Mouse (Mus musculus): ENCODE data around the gene Syf2.
A peak's percentile ranks its signal among the peaks of the same experiment; 100 is the strongest.
"Not testable (repeated sequence)": the region's sequence is repeated elsewhere in the genome, so short reads cannot be mapped to it uniquely, and the experiment has no call there.

Gene Syf2

DNA sequence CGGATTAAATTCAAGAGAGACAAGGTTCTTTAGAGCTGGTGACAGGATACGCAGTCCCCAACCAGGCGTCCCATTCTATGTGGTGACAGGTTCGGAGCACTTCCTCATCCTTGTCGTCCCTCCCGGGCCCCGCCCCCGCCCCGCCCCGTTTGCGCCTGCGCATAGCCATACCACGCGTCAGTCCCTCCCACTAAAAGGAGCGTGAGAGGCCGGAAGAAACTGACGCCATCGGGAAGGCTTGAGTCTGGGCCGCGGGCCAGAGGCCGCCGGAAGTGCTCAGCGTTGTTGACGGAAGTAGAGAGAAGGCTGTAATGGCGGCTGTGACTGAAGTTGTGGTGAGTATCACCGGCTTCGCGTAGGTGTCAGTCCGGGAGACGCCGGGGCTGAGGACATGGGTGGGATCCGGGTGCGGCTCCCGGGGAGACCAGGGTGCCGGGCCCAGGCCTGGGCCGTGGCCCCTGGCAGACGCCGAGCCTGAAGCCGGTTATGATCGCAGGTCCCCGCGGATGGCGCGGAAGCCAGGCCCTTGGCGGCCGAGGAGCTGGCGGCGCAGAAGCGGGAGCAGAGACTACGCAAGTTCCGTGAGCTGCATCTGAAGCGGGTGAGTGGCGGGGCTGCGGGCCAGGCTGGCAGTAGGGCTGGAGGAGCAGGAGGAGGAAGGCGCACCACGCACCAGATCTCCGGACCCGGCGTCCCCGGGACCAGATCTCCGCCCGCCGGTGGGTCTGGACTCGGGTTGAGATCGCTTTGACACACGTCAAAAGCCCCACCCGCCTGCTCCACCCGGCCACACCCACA, at the start of gene Syf2:
Syf2 (plus strand) TSS at position 215 of the 798 bp plus-strand sequence.
- peak; percentile 98 for DNase-seq

DNA sequence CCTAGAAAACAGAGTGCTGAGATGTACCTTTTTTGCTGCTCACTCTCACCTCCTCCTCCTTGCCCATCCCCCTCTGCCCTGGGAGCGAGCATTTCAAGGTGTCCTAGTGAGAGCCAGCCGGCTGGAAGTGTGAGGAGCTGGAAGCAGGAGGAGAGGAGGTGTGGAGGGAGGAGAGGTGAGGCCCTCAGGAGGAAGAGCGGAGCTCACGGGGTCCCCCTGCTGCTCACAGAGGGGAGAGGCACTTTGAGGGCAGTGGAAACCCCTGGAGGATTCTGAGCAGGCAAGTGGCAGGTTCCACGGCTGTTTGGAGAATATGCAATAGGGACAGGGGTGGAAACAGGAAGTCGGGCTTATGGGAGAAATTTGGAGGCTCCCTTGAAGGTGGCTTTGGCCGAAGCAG, 47.4 kb upstream of the Syf2 start:
- DNase-seq: peak; percentile 59

DNA sequence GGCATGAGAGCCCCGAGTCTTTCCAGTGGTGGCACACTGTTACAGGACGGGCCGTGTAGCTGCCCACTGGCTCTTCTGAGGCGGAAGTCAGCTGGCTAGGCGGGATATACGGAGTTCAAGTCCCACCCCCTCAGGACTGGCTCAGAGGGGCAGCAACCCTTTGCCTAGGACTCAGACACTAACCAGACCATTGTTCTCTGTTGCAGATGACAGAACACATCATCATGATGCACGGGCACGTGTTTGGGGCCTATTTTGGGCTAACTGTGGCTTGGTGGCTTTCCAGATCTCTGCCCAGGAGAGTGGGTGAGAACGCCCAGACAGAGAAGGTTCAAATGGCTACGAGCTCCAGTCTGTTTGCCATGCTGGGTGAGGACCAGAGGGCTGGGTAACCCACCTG, 46.9 kb upstream of the Syf2 start:
- no peak for DNase-seq

DNA sequence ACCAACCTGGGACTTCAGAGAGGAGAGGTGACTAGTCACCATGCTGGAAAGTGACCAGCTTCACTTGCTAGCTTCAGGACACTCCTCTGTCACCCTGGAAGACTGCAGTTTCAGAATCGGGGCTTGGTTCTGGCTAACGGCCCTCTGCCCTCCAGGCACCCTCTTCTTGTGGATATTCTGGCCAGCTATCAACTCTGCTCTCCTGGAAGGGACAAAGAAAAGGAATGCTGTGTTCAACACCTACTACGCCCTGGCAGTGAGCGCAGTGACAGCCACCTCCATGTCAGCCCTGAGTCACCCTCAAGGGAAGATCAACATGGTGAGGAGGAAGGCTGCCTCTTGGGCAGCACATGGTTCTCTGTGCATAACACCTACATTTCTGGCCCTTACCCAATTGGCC, 46.3 kb upstream of the Syf2 start:
- no peak for DNase-seq

DNA sequence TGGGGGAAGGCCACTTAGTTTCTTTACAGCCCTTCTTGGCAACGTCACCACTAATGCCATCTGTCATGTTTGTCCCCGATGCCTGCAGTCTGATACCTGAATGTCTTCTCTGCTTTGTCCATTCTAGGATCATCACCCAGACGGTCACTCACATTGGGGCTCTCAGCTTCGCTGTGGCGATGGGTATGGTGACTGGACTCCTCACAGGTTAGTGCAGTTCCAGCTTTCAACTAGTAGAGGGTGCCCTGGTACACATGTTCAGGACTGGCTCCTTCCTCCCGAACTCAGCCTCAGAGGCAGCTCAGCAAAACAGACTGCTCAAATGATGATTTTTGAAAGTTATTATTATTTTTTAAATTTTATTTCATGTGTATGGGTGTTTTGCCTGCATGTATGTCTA, 38.6 kb upstream of the Syf2 start:
- no peak for DNase-seq

DNA sequence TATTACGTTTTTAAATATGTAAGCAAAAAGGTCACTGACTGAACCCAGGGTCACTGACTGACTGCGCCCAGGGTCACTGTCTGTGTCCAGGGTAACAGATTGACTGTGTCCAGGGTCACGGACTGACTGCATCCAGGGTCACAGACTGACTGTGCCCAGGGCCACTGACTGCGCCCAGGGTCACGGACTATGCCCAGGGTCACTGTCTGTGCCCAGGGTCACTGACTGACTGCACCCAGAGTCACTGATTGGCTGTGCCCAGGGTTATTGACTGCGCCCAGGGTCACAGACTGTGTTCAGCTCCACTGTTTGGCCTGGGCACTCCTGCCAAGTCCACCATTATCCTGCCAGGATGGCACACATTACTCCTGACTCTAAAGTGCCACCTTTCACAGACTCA, 33.4 kb upstream of the Syf2 start:
- DNase-seq: no peak

DNA sequence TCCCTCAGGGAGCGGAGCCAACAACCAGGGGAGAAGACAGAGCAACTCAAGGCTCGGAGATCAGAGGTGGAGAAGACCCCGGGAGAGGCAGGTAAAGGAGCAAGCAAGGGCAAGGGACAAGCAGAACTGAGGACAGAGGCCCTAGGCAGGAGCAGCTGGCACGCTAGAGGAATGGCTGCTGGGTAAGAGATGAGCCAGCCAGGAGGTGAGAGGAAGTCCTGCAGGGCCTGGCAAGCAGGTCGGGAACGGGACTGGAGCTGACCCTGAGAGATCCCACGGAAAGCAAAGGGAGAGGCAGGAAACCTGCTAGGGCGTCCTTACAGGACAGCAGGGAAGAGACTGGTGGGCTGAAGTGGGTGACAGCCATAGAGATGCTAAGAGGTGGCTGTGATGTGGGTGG, 29.6 kb upstream of the Syf2 start:
- DNase-seq: no peak

DNA sequence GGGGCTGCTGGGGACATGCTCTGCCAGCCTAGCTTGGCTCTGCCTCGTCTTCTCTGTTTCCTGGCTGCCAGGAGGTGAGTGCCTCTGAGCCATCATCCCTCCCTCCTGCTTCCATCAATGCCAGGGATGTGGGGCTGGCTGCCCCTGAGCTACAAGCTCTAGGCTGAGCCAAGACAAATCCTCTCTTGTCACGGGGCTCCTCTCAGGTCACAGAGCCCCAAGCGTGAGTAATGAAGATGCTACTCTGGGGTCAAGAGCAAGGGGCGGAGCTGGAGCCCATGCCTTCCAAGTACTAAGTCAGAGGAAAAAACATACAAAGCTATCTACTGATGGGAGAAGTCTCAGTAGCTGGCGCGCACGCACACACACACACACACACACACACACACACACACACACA, 27.7 kb upstream of the Syf2 start:
- DNase-seq: no peak

DNA sequence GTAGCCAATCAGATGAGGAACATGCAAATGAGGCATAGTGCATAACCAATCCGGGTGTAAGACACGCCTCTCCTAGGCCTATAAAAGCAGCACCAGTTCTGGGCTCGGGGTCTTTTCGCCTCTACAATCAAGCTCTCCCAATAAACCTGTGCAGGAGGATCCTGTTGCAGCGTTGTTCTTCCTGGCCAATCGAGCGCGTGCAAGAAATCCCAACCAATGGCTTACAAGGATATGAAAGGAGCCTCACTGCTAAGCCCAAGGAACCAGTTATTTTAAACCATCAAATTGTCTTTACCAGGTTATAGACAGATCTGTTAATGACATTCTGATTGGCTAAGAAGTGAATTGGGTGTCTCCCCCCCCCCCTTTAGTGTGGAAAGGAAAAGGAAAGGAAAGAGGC, 19.3 kb upstream of the Syf2 start:
- not testable (repeated sequence) for DNase-seq

DNA sequence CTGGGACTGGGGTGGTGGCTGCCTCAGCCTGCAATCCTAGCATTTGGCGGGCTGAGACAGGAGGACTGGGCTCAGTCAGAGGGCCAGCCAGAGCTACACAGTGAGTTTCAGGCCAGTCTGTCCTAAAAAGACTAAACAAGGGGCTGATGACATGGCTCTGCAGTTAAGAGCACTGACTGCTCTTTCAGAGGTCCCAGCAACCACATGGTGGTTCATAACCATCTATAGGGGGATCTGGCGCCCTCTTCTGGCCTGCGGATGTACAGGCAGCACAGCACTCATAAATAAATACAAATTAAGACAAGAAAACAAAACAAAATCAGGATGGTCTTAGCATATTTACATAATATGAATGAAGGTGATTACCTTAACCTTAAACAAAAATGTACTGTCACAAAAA, 17.3 kb upstream of the Syf2 start:
- DNase-seq: peak; percentile 83

DNA sequence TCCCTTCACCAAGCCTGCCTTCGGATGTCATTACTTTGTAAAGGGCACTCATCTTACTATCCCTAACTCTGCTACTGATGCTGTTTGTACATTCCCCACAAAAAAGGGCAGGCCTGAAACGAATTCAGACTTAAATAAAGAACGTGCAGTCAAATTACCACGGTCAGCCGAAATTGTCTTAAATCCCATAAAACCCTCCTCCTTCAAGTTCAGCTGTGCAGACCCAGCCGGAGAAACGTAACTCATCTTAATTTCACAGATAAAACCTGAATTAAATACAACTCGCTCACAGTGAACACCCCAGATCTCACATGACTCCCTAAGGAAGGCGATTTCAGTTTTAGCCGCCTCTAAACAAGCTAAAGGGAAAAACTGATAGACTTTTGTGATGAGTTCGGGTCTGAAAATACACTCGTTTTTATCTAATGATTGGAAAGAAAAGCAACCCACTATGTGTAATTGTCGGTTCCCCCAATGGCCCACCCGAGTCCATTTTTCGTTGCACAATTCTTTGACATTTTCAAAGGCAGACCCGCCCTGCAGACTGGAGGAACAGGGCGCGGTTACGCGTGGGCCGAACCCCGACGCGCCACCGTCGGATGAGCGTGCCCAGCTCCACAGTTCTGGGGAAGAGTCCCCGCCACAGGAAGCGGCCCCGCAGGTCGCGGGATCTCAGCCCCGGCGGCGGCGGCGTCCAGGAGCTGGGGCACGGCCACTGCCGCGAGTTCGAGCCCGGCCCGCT, 16.4 kb upstream of the Syf2 start:
- DNase-seq: no peak

DNA sequence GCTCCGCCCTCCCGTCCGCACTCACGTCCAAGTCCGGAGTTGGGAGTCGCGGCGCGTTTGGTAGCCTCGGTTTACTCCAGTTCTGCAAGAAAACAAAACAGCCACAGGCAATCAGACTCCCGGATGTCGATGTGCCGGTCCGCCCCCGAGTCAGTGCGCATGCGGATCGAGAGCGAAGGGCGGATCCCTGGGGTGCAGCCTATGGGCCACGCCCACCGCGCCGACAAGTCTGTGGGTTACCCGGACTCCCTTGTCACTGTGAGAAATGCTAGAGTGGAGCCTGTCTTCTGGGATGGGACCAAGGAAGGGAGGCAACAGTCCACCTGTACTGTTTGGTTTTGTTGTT, 15.9 kb upstream of the Syf2 start, which contains the start of gene Tmem50a:
Tmem50a (minus strand) TSS at position 161 of the 346 bp plus-strand sequence.
- peak; percentile 96 for DNase-seq

DNA sequence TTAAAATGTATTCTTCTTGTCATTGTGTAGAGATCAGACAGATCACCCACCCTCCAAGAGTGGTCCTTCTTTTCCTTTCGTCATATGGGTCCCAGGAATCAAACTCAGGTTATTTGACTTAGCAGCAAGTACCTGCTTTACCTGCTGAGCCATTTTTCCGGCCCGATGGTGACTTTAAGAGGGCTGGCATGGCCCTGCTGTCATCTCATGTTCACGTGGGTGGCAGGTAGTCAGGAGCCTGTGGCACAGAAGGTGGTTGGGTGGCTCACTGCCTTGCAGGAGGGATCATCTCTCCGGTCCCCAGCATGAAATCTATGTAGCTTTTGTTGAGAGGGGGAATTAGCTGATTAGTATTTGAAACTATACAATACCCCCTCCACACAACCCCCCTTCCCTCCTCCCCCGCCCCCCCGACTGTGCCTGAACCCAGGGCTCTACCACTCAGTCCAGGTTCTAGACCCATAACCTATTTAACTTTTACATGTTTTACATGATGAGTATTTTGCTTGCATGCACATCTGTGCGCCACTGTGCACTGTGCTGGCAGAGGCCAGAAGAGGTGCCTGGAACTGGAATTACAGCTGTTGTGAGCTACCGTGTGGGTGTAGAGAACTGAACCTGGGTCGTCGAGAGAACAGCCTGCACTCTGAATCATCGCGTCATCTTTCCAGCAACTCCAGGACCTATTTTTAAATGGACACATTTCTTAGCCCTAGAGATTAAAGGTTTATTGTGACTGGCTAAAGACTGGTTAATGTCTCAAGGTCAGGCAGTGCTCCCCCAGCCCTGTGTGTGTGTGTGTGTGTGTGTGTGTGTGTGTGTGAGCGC, 15.3 kb upstream of the Syf2 start:
- no peak for DNase-seq

DNA sequence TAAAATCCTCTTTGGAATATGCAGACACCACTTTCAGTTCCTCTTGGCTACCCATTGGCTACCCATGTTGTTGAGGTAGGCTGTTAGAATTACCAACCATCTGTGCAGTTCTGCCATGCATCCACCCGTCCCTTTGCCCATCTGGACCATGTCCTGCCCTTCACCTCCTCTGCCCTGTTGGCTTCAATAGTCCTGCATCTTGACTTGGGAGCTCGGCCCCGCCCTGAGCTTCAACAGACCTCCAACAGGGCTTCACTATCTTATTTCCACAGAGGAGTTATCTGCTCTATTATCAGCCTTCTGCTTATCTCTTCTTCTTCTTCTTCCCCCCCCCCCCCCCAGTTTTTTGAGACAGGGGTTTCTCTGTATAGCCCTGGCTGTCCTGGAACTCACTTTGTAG, 13.5 kb upstream of the Syf2 start:
- no peak for DNase-seq

DNA sequence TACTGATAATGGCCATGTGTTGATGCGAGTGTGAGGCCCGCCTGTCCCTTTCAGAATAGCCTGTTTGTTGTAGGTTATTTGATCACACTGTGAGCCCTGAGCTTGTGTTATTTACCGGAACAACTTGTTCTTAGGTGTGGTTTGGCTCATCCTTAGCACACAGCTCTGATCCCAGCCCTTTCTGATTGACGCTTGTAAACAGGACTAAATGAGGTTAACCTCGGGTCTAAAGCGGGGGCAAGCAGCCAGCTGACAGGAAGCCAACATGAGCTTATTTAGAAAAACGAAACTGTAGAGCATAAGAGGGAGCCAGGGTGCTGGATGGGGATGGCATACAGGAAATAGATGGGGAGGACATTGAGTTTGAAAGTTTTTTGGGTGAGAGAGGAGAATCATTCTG, 12.3 kb upstream of the Syf2 start:
- DNase-seq: no peak

DNA sequence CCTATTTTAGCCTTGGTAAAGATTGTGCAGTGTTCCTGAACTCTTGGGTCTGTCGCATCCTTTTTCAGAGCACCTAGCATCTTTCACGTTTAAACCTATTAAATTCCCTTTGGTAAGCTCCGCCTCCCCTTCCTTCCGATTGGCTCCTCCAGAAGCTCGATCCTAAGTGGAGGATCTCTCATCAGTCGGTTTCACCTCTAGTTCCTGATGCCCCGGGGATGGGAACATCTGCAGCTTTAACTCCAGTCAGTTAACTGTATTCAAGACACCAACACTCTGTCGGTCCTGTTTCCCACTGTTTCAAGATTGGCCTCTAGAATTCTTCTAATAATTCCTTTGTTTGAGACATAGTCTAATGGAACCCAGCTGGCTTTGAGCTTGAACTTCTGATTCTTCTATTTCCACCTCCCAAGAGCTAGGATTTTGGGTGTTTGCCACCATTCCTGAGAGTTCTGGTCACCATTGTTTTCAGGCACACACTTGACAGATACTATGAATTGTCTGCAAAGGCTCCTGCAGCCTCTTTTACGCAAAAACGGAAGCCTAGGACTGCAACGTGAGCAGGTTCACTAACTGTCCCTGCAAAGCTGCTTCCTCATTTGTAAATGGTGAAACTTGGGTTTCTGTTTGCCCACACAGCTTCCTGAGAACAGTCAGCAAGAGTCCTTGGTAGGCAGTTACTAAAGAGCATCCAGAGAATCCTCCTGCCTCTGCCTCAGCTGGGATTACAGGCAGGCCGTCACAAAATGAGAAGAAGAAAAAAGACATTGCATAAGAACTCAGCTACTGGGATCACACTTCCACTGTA, 10.8 kb upstream of the Syf2 start:
- DNase-seq: no peak

DNA sequence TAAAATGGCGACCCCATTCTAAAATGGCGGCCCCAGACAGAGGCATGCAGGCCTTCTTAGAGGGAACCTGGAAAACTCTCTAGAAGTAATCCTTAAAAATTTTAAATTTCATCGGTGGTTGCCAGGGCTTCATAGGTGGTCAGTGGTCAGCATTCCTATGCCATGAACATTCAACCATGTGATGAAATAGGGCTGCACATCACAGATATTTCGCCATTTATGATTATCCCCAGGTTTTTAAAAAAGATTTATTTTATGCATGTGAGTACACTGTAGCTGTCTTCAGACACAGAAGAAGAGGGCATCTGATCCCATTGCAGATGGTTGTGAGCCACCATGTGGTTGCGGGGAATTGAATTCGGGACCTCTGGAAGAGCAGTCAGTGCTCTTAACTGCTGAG, 10.1 kb upstream of the Syf2 start:
- no peak for DNase-seq

DNA sequence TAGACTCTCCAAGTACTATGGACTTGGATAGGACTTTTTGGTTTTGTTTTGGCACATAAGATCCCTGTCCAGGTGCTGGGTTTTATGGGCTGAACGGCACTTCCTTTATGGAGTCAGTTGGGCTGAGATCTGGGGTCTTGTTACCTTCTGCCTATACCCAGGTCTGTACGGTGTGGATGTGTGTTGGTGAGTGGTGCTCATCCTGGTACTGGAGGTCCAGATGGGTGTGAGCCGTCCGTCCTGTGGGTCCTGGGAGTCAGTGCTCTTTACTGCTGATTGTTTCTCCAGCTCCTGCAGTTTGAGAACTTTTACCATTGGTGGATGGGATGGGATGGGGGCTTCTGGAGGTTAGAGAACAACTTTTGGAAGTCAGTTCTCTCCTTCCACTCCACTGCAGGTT, 9.0 kb upstream of the Syf2 start:
- no peak for DNase-seq

DNA sequence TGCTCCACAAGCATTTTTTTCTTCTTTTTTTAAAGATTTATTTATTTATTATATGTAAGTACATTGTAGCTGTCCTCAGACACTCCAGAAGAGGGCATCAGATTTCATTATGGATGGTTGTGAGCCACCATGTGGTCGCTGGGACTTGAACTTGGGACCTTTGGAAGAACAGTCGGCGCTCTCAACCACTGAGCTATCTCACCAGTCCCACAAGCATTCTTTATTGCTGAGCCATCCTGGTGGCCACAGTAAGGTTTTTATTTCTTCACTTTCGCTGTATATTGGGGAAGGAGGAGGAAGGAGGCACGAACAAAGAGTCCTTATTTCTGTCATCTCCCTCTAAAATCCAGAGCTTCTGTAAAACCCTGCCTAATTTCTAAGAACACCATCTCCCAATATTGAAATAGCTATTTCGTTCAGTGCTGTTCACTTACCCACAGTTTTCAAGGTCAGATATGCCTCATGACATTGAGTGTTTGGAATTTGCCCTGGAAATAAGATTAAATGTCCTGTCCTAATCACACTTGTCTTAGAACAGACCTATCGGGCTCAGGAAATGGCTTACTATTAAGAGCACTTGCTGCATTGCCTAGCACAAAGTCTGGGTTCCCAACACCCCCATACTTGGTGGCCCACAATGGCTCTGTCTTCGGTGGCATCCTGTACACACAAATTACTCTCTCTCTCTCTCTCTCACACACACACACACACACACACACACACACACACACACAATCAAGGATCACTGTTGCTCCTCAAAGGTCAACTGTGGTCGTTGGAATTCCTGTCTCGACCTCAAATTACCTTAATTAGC, 8.4 kb upstream of the Syf2 start:
- DNase-seq: peak; percentile 41

DNA sequence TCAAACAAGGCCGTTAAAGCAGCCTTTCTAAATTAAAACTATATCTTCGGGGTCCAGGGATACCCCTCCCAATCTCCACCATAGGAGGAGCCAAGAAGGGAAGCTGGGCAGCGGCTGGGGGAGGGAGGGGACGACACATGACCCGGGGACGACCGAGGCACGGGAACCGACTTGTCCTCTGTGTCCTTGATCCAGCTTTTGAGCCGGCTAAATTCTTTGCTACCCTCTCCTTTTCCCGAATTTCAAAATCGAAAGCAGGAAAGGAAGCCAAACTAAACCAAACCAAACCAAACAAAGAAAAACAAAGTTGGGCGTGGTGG, 7.8 kb upstream of the Syf2 start:
- DNase-seq: peak; percentile 79

DNA sequence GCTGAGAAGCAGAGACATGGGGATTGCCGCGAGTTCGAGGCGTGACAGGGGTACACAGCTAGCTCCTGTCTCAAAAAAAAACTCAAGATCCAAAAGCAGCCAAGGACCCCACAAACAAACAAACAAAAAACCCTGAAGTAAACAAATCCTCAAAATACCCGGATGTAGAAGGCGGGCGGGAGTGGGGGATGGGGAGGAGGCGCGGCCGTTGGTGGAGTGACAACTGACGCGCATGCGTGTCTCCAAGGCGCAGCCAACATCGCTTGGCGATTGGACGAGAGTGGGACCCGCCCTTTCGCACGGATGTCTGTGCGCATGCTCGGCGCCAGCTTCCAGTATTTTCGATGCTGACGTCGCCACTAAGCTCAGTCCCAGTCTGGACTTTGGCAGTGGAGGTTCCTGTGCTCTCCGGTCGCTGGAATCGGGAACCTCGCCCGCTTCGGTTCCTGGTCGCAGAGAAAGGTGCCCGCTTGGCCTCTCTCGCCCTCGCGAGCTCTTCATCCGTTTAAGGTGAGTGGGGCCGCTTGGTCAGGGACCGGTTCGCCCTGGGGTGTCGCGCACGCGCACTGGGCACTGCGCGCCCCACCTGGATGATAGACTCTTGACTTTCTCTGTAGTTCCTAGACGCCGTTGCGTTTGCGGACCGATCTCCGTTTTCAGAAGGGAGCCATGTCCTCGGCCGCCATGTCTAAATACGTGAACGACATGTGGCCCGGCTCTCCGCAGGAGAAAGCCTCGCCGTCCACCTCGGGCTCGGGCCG, 7.3 kb upstream of the Syf2 start, which contains the start of gene Rsrp1:
Rsrp1 (plus strand) TSS at position 335 of the 761 bp plus-strand sequence.
- peak; percentile 98 for DNase-seq
